Mouse (Mus musculus): ENCODE results near the gene Pigz. TPM values are rescaled to one million over a fixed set of nuclear protein-coding genes. Genes with fewer than 3 reads are reported as not detected.

The Pigz gene
- total and polyA plus RNA-seq, 2 experiments from 2014 or later = 5.2 to 6.1 TPM

DNA sequence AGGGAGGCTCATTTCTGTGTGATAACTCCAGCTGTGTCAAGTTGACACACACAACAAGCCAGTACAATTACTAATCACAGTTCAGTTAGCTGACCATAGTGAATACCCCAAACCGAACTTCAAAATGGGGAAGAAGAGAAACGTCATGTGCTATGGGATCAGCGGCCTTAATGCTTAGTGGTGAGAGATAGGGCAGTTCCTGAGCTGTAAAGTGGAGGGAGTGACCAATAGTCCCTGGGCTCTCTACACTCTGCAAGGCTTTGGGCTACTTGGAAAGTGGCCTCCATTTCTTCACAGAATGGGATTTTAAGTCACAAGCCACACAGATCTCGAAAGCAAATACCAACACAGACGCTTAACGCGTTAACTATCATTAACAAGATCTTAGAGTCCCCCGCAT, 13.7 kb downstream of the Pigz start:
- peak overlapping the region; percentile 94 for H3K4me2 ChIP-seq (ENCODE audit: low read depth, low read length)
- ATAC-seq (no peak), DNase-seq (ENCODE audit: low spot score) (no peak)
- H3K27ac ChIP-seq = peak overlapping the region; percentile 95
- H3K27me3 ChIP-seq (ENCODE audit: insufficient read depth, low read length) = no peaks in the 10 kb centered on the region
- peaks cover 24% of the 10 kb centered on the region for H3K4me1 ChIP-seq (ENCODE audit: insufficient read depth, low read length)
- WGBS = 38% methylated on average over 8 of the region's 8 CpGs
- H3K9ac ChIP-seq (replicated peaks; ENCODE audit: low read length) = peak overlapping the region; percentile 92
- H3K9me3 ChIP-seq (ENCODE audit: low read length) = no peaks in the 10 kb centered on the region
- no peak for TF ChIP-seq CTCF (IDR thresholded peaks at IDR 0.05; ENCODE audit: low read depth)
- peak overlapping the region; percentile 91 for H3K4me3 ChIP-seq (ENCODE audit: low read length)
- no peaks in the 10 kb centered on the region for H3K36me3 ChIP-seq (ENCODE audit: insufficient read depth, low read length)

DNA sequence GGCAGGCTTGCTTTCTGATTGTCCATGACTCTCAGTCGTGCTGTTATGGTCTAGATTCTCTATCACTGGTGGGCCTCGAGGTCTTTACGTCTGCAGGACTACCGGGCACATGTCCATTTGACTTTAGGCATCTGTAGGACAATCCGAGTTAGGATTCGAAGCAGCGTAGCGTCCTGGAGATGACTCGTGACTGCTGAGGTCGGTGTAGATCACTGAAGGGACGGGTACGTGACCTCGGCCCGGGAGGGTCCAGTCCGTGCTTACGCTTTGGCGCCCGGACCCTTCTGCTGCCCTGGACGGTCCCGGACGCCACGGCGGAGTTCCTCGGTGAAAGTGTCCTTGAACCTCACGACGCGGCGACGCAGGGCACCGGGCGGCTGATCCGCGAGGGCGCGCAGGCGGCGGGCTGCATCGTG, 14.3 kb downstream of the Pigz start:
- no peaks in the 10 kb centered on the region for H3K36me3 ChIP-seq (ENCODE audit: insufficient read depth, low read length)
- no peaks in the 10 kb centered on the region for H3K9me3 ChIP-seq (ENCODE audit: low read length)
- H3K4me2 ChIP-seq (ENCODE audit: low read depth, low read length) = peak overlapping the region; percentile 94
- WGBS = under 1% methylated on average over 31 of the region's 38 CpGs
- H3K27me3 ChIP-seq (ENCODE audit: insufficient read depth, low read length) = no peaks in the 10 kb centered on the region
- DNase-seq (ENCODE audit: low spot score) (no peak), ATAC-seq (no peak)
- H3K4me1 ChIP-seq (ENCODE audit: insufficient read depth, low read length) = peaks cover 24% of the 10 kb centered on the region
- H3K27ac ChIP-seq = peak overlapping the region; percentile 95
- peak overlapping the region; percentile 91 for H3K4me3 ChIP-seq (ENCODE audit: low read length)
- TF ChIP-seq CTCF (IDR thresholded peaks at IDR 0.05; ENCODE audit: low read depth) = no peak
- peak overlapping the region; percentile 92 for H3K9ac ChIP-seq (replicated peaks; ENCODE audit: low read length)

DNA sequence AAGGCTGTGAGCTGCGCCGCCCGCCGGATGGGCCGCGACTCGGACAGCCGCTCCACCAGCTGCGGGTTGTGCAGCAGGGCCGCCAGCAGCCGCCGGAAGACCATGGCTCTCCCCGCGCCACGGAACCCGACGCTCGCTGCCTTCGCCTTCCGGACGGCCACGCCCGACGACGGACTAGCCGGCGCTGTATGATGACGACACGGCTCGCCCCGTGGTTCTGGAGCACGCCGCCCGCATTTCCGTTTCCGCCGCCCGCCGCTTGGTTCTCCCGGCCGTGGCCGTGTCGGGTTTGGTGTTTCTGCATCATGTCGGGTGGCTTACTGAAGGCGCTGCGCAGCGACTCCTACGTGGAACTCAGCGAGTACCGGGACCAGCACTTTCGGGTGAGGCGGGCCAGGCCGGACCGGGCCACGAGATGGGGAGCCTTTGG, 14.7 kb downstream of the Pigz start, which contains the start of the genes 0610012G03Rik and Ncbp2:
Gene 0610012G03Rik, minus strand, starts transcription at position 150 of the 430 bp plus-strand sequence.
Gene Ncbp2, plus strand, starts transcription at position 169 of the 430 bp plus-strand sequence.
- peak; percentile 33 for TF ChIP-seq CTCF (IDR thresholded peaks at IDR 0.05; ENCODE audit: low read depth)
- DNase-seq (ENCODE audit: low spot score) (peak; percentile 98), ATAC-seq (peak; percentile 93)
- H3K27ac ChIP-seq = peak within 1 kb of the TSS; percentile 95
- peaks cover 24% of the 10 kb centered on the region for H3K4me1 ChIP-seq (ENCODE audit: insufficient read depth, low read length)
- H3K9me3 ChIP-seq (ENCODE audit: low read length) = no peaks in the 10 kb centered on the region
- H3K9ac ChIP-seq (replicated peaks; ENCODE audit: low read length) = peak within 1 kb of the TSS; percentile 92
- H3K27me3 ChIP-seq (ENCODE audit: insufficient read depth, low read length) = no peaks in the 10 kb centered on the region
- under 1% methylated on average over 54 of the region's 55 CpGs for WGBS
- peak within 1 kb of the TSS; percentile 94 for H3K4me2 ChIP-seq (ENCODE audit: low read depth, low read length)
- peak within 1 kb of the TSS; percentile 91 for H3K4me3 ChIP-seq (ENCODE audit: low read length)
- no peaks in the 10 kb centered on the region for H3K36me3 ChIP-seq (ENCODE audit: insufficient read depth, low read length)

DNA sequence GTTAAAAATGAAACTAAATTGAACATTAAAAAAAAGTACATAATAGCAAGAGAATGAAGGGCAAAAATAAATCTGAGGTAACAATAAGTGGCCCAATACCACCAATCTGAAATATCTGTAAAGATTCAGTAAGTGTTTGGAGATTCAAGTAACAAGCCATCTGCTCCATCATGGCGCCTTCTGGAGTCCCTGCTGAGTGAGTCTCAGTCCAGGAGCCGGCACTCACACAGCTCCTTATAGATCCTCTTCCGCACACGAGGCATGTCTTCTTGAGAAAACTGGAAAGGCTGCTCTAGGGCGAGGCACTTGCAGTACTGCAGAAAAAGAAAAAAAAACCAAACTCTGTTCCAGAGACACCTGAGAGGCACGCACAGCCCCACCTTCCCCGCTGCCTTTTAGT, 29.6 kb downstream of the Pigz start:
- H3K36me3 ChIP-seq (ENCODE audit: insufficient read depth, low read length) = peaks cover 38% of the 10 kb centered on the region
- H3K4me2 ChIP-seq (ENCODE audit: low read depth, low read length) = no peak overlapping the region
- no peak for ATAC-seq
- H3K27me3 ChIP-seq (ENCODE audit: insufficient read depth, low read length) = no peaks in the 10 kb centered on the region
- H3K4me1 ChIP-seq (ENCODE audit: insufficient read depth, low read length) = no peaks in the 10 kb centered on the region
- no peak overlapping the region for H3K9ac ChIP-seq (replicated peaks; ENCODE audit: low read length)
- no peaks in the 10 kb centered on the region for H3K9me3 ChIP-seq (ENCODE audit: low read length)
- no peak for DNase-seq (ENCODE audit: low spot score)
- WGBS = 79% methylated on average over 7 of the region's 7 CpGs
- H3K27ac ChIP-seq = no peak overlapping the region
- no peak overlapping the region for H3K4me3 ChIP-seq (ENCODE audit: low read length)
- no peak for TF ChIP-seq CTCF (IDR thresholded peaks at IDR 0.05; ENCODE audit: low read depth)

DNA sequence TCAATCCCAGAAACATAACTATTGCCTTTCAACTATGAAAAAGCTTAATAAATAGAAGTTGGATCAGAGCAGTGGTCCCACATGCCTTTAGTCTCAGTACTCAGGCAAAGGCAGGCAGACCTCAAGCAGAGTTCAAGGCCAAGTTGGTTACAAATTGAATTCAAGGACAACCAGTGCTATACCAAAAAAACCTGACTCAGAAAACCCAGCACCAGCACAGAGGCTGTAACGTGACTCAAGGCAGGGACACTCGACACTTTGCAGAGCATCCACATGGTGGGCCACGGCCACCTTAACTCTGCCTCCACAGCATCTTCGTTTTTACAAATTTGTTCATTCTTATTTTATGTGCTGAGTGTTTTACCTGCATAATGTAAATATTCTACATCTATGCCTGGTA, 41.6 kb downstream of the Pigz start:
- Histone ChIP-seq H3K9me3 (ENCODE audit: low read length) (no peaks in the 10 kb centered on the region), H3K4me2 (ENCODE audit: low read depth, low read length) (no peak overlapping the region), H3K4me3 (ENCODE audit: low read length) (no peak overlapping the region), H3K4me1 (ENCODE audit: insufficient read depth, low read length) (no peaks in the 10 kb centered on the region), H3K27ac (no peak overlapping the region), H3K9ac (replicated peaks; ENCODE audit: low read length) (no peak overlapping the region), H3K36me3 (ENCODE audit: insufficient read depth, low read length) (peaks cover 27% of the 10 kb centered on the region), H3K27me3 (ENCODE audit: insufficient read depth, low read length) (no peaks in the 10 kb centered on the region)
- DNase-seq (ENCODE audit: low spot score) = no peak
- ATAC-seq = no peak
- TF ChIP-seq CTCF (IDR thresholded peaks at IDR 0.05; ENCODE audit: low read depth) = no peak
- WGBS = 90% methylated on average over 4 of the region's 4 CpGs

DNA sequence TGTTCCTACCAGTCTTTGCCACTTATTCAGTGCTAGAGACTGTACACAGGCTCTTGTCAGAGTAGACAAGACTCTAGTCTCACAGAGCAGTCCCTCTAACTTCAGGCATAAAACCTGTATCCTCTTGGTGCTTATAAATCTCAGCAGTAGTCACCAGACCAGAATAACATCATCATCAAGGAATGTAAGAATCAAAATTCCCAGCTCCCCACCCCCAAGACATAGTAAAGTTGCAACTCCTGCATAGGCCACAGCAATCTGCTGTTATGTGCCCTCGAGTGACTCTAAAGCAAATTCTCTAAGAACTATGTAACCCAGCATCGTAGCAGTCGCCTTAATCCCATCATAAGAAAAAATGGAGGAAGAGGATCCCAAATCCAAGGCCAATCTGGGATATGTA, 45.9 kb downstream of the Pigz start:
- no peaks in the 10 kb centered on the region for H3K4me1 ChIP-seq (ENCODE audit: insufficient read depth, low read length)
- ATAC-seq (no peak), DNase-seq (ENCODE audit: low spot score) (no peak)
- H3K27ac ChIP-seq = no peak overlapping the region
- H3K4me3 ChIP-seq (ENCODE audit: low read length) = no peak overlapping the region
- WGBS = 95% methylated on average over 3 of the region's 3 CpGs
- H3K4me2 ChIP-seq (ENCODE audit: low read depth, low read length) = no peak overlapping the region
- H3K9me3 ChIP-seq (ENCODE audit: low read length) = no peaks in the 10 kb centered on the region
- no peak for TF ChIP-seq CTCF (IDR thresholded peaks at IDR 0.05; ENCODE audit: low read depth)
- H3K27me3 ChIP-seq (ENCODE audit: insufficient read depth, low read length) = no peaks in the 10 kb centered on the region
- peaks cover 25% of the 10 kb centered on the region for H3K36me3 ChIP-seq (ENCODE audit: insufficient read depth, low read length)
- no peak overlapping the region for H3K9ac ChIP-seq (replicated peaks; ENCODE audit: low read length)

DNA sequence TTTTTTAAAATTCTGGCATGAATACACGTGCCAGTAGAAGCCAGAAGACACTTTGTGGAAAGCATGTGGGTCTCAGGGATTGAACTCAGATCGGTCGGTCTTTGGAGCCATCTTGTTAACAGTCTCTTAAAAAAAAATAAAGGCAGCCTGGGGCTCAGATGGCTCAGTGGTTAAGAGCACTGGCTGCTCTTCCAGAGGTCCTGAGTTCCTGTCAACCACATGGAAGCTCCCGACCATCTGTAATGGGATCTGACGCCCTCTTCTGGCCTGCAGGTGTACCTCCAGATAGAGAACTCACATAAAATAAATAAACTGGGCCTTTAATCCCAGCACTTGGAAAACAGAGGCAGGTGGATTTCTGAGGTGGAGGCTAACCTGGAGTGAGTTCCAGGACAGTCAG, 47.3 kb downstream of the Pigz start:
- H3K9ac ChIP-seq (replicated peaks; ENCODE audit: low read length) = no peak overlapping the region
- no peak overlapping the region for H3K27ac ChIP-seq
- H3K27me3 ChIP-seq (ENCODE audit: insufficient read depth, low read length) = no peaks in the 10 kb centered on the region
- H3K36me3 ChIP-seq (ENCODE audit: insufficient read depth, low read length) = peaks cover 20% of the 10 kb centered on the region; the same call in 1 of the 2 replicates
- no peaks in the 10 kb centered on the region for H3K4me1 ChIP-seq (ENCODE audit: insufficient read depth, low read length)
- 81% methylated on average over 5 of the region's 5 CpGs for WGBS
- H3K4me3 ChIP-seq (ENCODE audit: low read length) = no peak overlapping the region
- no peak for TF ChIP-seq CTCF (IDR thresholded peaks at IDR 0.05; ENCODE audit: low read depth)
- H3K9me3 ChIP-seq (ENCODE audit: low read length) = no peaks in the 10 kb centered on the region
- DNase-seq (ENCODE audit: low spot score) = no peak
- ATAC-seq = no peak
- H3K4me2 ChIP-seq (ENCODE audit: low read depth, low read length) = no peak overlapping the region
